Mouse (Mus musculus): ENCODE measurements at regions not wholly inside any gene's neighbourhood (a gene's known extent, or its start where the extent isn't known, plus 50 kb on each side); places are given as distances from the start of the nearest gene placed in this dataset.
A peak's percentile ranks its signal among the peaks of the same experiment; 100 is the strongest.

- no peak for DNase-seq (ENCODE audit: low read depth, low spot score)
Measured at GRCm38 (mm10) chr6:106876690-106877089, 76.8 kb upstream of the Crbn start.

GRCm38 (mm10) chr6:106891879-106892638 is 92.2 kb upstream of the Crbn start:
- DNase-seq (ENCODE audit: low read depth, low spot score): no peak

- DNase-seq (ENCODE audit: low read depth, low spot score): no peak
Measured at GRCm38 (mm10) chr6:106892639-106892934, 92.7 kb upstream of the Crbn start.

- no peak for DNase-seq (ENCODE audit: low read depth, low spot score)
Measured at GRCm38 (mm10) chr6:106903953-106904683, 104.2 kb upstream of the Crbn start.

GRCm38 (mm10) chr6:106915121-106915520 is 115.2 kb upstream of the Crbn start:
- no peak for DNase-seq (ENCODE audit: low read depth, low spot score)

GRCm38 (mm10) chr6:106916683-106917289 is 116.9 kb upstream of the Crbn start:
- DNase-seq (ENCODE audit: low read depth, low spot score): no peak

GRCm38 (mm10) chr6:106920951-106921350 is 121.1 kb upstream of the Crbn start:
- no peak for DNase-seq (ENCODE audit: low read depth, low spot score)

- DNase-seq (ENCODE audit: low read depth, low spot score): no peak
Measured at GRCm38 (mm10) chr6:106925486-106925885, 125.6 kb upstream of the Crbn start.

GRCm38 (mm10) chr6:106933584-106933983 is 133.7 kb upstream of the Crbn start:
- DNase-seq (ENCODE audit: low read depth, low spot score): no peak

- no peak for DNase-seq (ENCODE audit: low read depth, low spot score)
Measured at GRCm38 (mm10) chr6:106946227-106946927, 146.5 kb upstream of the Crbn start.

GRCm38 (mm10) chr6:106950909-106951308 is 151.0 kb upstream of the Crbn start:
- DNase-seq (ENCODE audit: low read depth, low spot score): no peak

GRCm38 (mm10) chr6:106961320-106961719 is 161.4 kb upstream of the Crbn start:
- no peak for DNase-seq (ENCODE audit: low read depth, low spot score)

GRCm38 (mm10) chr6:106964337-106964736 is 164.5 kb upstream of the Crbn start:
- no peak for DNase-seq (ENCODE audit: low read depth, low spot score)

GRCm38 (mm10) chr6:106975439-106975838 is 175.6 kb upstream of the Crbn start:
- DNase-seq (ENCODE audit: low read depth, low spot score): no peak

GRCm38 (mm10) chr6:106978721-106979120 is 178.8 kb upstream of the Crbn start:
- DNase-seq (ENCODE audit: low read depth, low spot score): no peak

GRCm38 (mm10) chr6:106979755-106980154 is 179.9 kb upstream of the Crbn start:
- no peak for DNase-seq (ENCODE audit: low read depth, low spot score)

- DNase-seq (ENCODE audit: low read depth, low spot score): no peak
Measured at GRCm38 (mm10) chr6:106980188-106980587, 180.3 kb upstream of the Crbn start.

GRCm38 (mm10) chr6:106981232-106981631 is 181.4 kb upstream of the Crbn start:
- DNase-seq (ENCODE audit: low read depth, low spot score): no peak

- DNase-seq (ENCODE audit: low read depth, low spot score): no peak
Measured at GRCm38 (mm10) chr6:106985132-106985801, 185.4 kb upstream of the Crbn start.

GRCm38 (mm10) chr6:106991586-106991985 is 191.7 kb upstream of the Crbn start:
- peak; percentile 42 for DNase-seq (ENCODE audit: low read depth, low spot score)

GRCm38 (mm10) chr6:107004406-107005120 is 204.7 kb upstream of the Crbn start:
- no peak for DNase-seq (ENCODE audit: low read depth, low spot score)

All from ES-CJ7 (cell line).